Mouse (Mus musculus): ENCODE results near the gene Stx11. TPM values are rescaled to one million over a fixed set of nuclear protein-coding genes. Genes with fewer than 3 reads are reported as not detected.
"Not testable (repeated sequence)": the region's sequence is repeated elsewhere in the genome, so short reads cannot be mapped to it uniquely, and the experiment has no call there.

Gene Stx11
- polyA plus RNA-seq, 1 experiment from 2014 or later: 3.8 TPM

GRCm38 (mm10) chr10:12974572-12974971, 10.5 kb upstream of the Stx11 start:
- no peaks in the 10 kb centered on the region for H3K27me3 ChIP-seq (replicated peaks; ENCODE audit: control insufficient read depth, insufficient read depth, low read length)
- H3K27ac ChIP-seq (replicated peaks; ENCODE audit: low read depth, low read length): no peak overlapping the region
- H3K9ac ChIP-seq (ENCODE audit: low read depth, low read length): no peak overlapping the region
- WGBS: 88% methylated on average over 6 of the region's 6 CpGs
- H3K4me1 ChIP-seq (ENCODE audit: control insufficient read depth, insufficient read depth, low read length): no peaks in the 10 kb centered on the region
- DNase-seq (ENCODE audit: low spot score) (no peak), ATAC-seq (ENCODE audit: low read depth) (no peak)
- H3K36me3 ChIP-seq (ENCODE audit: control insufficient read depth, insufficient read depth, low read length): no peaks in the 10 kb centered on the region
- no peak overlapping the region for H3K4me3 ChIP-seq (ENCODE audit: low read depth, low read length)
- no peaks in the 10 kb centered on the region for H3K9me3 ChIP-seq (ENCODE audit: control insufficient read depth, low read length)
- H3K4me2 ChIP-seq (ENCODE audit: low read depth, low read length): no peak overlapping the region

- DNase-seq (ENCODE audit: low spot score) (no peak), ATAC-seq (ENCODE audit: low read depth) (no peak)
- Histone ChIP-seq H3K4me2 (ENCODE audit: low read depth, low read length) (no peak overlapping the region), H3K27ac (replicated peaks; ENCODE audit: low read depth, low read length) (no peak overlapping the region), H3K9me3 (ENCODE audit: control insufficient read depth, low read length) (no peaks in the 10 kb centered on the region), H3K4me1 (ENCODE audit: control insufficient read depth, insufficient read depth, low read length) (0 out of 2 replicates have a peak, but pooled peaks cover 4% of the 10 kb centered on the region), H3K9ac (ENCODE audit: low read depth, low read length) (no peak overlapping the region), H3K4me3 (ENCODE audit: low read depth, low read length) (no peak overlapping the region), H3K36me3 (ENCODE audit: control insufficient read depth, insufficient read depth, low read length) (no peaks in the 10 kb centered on the region), H3K27me3 (replicated peaks; ENCODE audit: control insufficient read depth, insufficient read depth, low read length) (no peaks in the 10 kb centered on the region)
- 68% methylated on average over 5 of the region's 5 CpGs for WGBS
These were observed 1.6 kb upstream of the Stx11 start for GRCm38 (mm10) chr10:12965669-12966180.

GRCm38 (mm10) chr10:12963362-12964147, 543 bp downstream of the Stx11 start:
- Histone ChIP-seq H3K27ac (replicated peaks; ENCODE audit: low read depth, low read length) (no peak overlapping the region), H3K4me3 (ENCODE audit: low read depth, low read length) (peak overlapping the region; percentile 72), H3K4me1 (ENCODE audit: control insufficient read depth, insufficient read depth, low read length) (0 out of 2 replicates have a peak, but pooled peaks cover 4% of the 10 kb centered on the region), H3K4me2 (ENCODE audit: low read depth, low read length) (peak overlapping the region; percentile 83), H3K27me3 (replicated peaks; ENCODE audit: control insufficient read depth, insufficient read depth, low read length) (no peaks in the 10 kb centered on the region), H3K9ac (ENCODE audit: low read depth, low read length) (peak overlapping the region; percentile 64), H3K36me3 (ENCODE audit: control insufficient read depth, insufficient read depth, low read length) (no peaks in the 10 kb centered on the region), H3K9me3 (ENCODE audit: control insufficient read depth, low read length) (no peaks in the 10 kb centered on the region)
- ATAC-seq (ENCODE audit: low read depth) (no peak; the same call in 1 of the 2 replicates), DNase-seq (ENCODE audit: low spot score) (peak; percentile 45)
- 5% methylated on average over 27 of the region's 29 CpGs for WGBS

DNA sequence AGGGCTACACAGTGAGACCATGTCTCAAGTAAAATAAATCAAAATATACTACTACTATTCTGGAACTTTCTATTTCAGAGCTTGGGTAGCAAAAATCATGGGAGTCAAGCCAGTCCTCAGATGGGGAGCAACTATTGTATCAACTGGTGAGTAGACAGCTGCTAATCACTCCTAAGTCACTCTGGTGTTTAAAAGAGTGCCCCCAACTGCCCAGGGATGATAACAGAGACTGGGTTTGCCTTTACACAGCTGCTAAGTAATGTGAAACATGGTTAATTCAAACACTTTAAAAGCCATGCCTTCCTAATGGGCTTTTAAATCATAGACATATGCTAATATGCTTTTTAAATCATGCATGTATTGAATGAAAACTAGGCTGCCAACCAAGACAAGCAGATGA, 1.9 kb downstream of the Stx11 start:
- H3K36me3 ChIP-seq (ENCODE audit: control insufficient read depth, insufficient read depth, low read length): no peaks in the 10 kb centered on the region

GRCm38 (mm10) chr10:12961546-12961945, 2.6 kb downstream of the Stx11 start:
- Histone ChIP-seq H3K4me2 (ENCODE audit: low read depth, low read length) (no peak overlapping the region), H3K27me3 (replicated peaks; ENCODE audit: control insufficient read depth, insufficient read depth, low read length) (no peaks in the 10 kb centered on the region), H3K9ac (ENCODE audit: low read depth, low read length) (no peak overlapping the region), H3K9me3 (ENCODE audit: control insufficient read depth, low read length) (no peaks in the 10 kb centered on the region), H3K4me1 (ENCODE audit: control insufficient read depth, insufficient read depth, low read length) (0 out of 2 replicates have a peak, but pooled peaks cover 4% of the 10 kb centered on the region), H3K4me3 (ENCODE audit: low read depth, low read length) (no peak overlapping the region), H3K36me3 (ENCODE audit: control insufficient read depth, insufficient read depth, low read length) (no peaks in the 10 kb centered on the region), H3K27ac (replicated peaks; ENCODE audit: low read depth, low read length) (no peak overlapping the region)
- ATAC-seq (ENCODE audit: low read depth) (no peak), DNase-seq (ENCODE audit: low spot score) (no peak)
- 91% methylated on average over 8 of the region's 8 CpGs for WGBS

More for the DNA sequence above, 1.9 kb downstream of the Stx11 start:
- Histone ChIP-seq H3K9ac (ENCODE audit: low read depth, low read length) (no peak overlapping the region), H3K9me3 (ENCODE audit: control insufficient read depth, low read length) (no peaks in the 10 kb centered on the region), H3K4me1 (ENCODE audit: control insufficient read depth, insufficient read depth, low read length) (0 out of 2 replicates have a peak, but pooled peaks cover 4% of the 10 kb centered on the region), H3K4me2 (ENCODE audit: low read depth, low read length) (no peak overlapping the region), H3K4me3 (ENCODE audit: low read depth, low read length) (no peak overlapping the region), H3K27ac (replicated peaks; ENCODE audit: low read depth, low read length) (no peak overlapping the region), H3K27me3 (replicated peaks; ENCODE audit: control insufficient read depth, insufficient read depth, low read length) (no peaks in the 10 kb centered on the region)
- ATAC-seq (ENCODE audit: low read depth) (no peak), DNase-seq (ENCODE audit: low spot score) (no peak)

GRCm38 (mm10) chr10:12957271-12957670, 6.8 kb downstream of the Stx11 start:
- Histone ChIP-seq H3K9ac (ENCODE audit: low read depth, low read length) (no peak overlapping the region), H3K27ac (replicated peaks; ENCODE audit: low read depth, low read length) (no peak overlapping the region), H3K27me3 (replicated peaks; ENCODE audit: control insufficient read depth, insufficient read depth, low read length) (no peaks in the 10 kb centered on the region), H3K4me3 (ENCODE audit: low read depth, low read length) (no peak overlapping the region), H3K4me1 (ENCODE audit: control insufficient read depth, insufficient read depth, low read length) (no peaks in the 10 kb centered on the region), H3K4me2 (ENCODE audit: low read depth, low read length) (no peak overlapping the region), H3K9me3 (ENCODE audit: control insufficient read depth, low read length) (no peaks in the 10 kb centered on the region), H3K36me3 (ENCODE audit: control insufficient read depth, insufficient read depth, low read length) (no peaks in the 10 kb centered on the region)
- 78% methylated on average over 4 of the region's 4 CpGs for WGBS
- ATAC-seq (ENCODE audit: low read depth): no peak
- no peak for DNase-seq (ENCODE audit: low spot score)

GRCm38 (mm10) chr10:12955831-12956230, 8.3 kb downstream of the Stx11 start:
- no peak overlapping the region for H3K4me2 ChIP-seq (ENCODE audit: low read depth, low read length)
- ATAC-seq (ENCODE audit: low read depth) (no peak), DNase-seq (ENCODE audit: low spot score) (peak; percentile 41)
- no peaks in the 10 kb centered on the region for H3K4me1 ChIP-seq (ENCODE audit: control insufficient read depth, insufficient read depth, low read length)
- H3K9me3 ChIP-seq (ENCODE audit: control insufficient read depth, low read length): no peaks in the 10 kb centered on the region
- H3K27me3 ChIP-seq (replicated peaks; ENCODE audit: control insufficient read depth, insufficient read depth, low read length): no peaks in the 10 kb centered on the region
- no peaks in the 10 kb centered on the region for H3K36me3 ChIP-seq (ENCODE audit: control insufficient read depth, insufficient read depth, low read length)
- H3K9ac ChIP-seq (ENCODE audit: low read depth, low read length): no peak overlapping the region
- no peak overlapping the region for H3K27ac ChIP-seq (replicated peaks; ENCODE audit: low read depth, low read length)
- H3K4me3 ChIP-seq (ENCODE audit: low read depth, low read length): no peak overlapping the region
- WGBS: 37% methylated on average over 1 of the region's 1 CpGs

DNA sequence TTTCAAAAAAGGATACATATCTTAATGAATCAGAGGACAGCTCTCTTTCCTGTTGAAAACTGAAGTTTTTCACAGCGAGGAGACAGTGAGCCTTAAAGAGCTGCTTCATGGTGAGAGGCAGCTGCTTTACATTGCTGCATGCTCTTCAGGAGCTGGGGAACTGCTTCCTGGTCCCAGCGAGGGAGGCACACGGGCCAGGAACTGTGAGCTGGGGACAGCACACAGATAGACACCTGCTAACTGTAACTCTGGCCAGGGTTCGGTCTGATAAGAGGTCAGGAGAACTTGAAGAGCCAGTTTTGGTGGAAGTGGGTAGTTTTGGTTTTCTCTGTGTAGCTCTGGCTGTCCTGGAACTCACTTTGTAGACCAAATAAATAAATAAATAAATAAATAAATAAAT, 12.7 kb downstream of the Stx11 start:
- H3K27me3 ChIP-seq (replicated peaks; ENCODE audit: control insufficient read depth, insufficient read depth, low read length); H3K9me3 ChIP-seq (ENCODE audit: control insufficient read depth, low read length); H3K4me1 ChIP-seq (ENCODE audit: control insufficient read depth, insufficient read depth, low read length); H3K27ac ChIP-seq (replicated peaks; ENCODE audit: low read depth, low read length); H3K4me3 ChIP-seq (ENCODE audit: low read depth, low read length); ATAC-seq (ENCODE audit: low read depth); H3K36me3 ChIP-seq (ENCODE audit: control insufficient read depth, insufficient read depth, low read length); DNase-seq (ENCODE audit: low spot score); H3K4me2 ChIP-seq (ENCODE audit: low read depth, low read length); H3K9ac ChIP-seq (ENCODE audit: low read depth, low read length): not testable (repeated sequence)
- 41% methylated on average over 4 of the region's 4 CpGs for WGBS

DNA sequence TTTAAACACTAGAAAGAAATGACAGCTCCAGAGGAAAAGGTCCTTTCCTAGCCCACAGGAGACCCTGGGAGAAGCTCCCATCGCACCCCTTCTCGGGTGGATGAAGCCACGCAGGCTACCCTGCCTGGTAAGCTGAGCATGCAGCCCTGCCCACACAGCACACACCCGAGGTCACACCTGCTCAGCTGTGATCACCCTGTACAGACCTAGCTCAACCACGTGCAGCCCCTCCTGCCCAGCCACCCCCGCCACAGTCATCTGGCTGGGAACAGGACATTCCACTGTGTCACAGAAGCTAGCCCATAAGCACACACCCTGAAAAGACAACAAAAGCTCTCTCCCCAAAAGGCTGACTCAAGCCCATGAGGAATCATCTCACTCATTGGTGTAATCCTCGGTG, 14.8 kb downstream of the Stx11 start:
- Histone ChIP-seq H3K36me3 (ENCODE audit: control insufficient read depth, insufficient read depth, low read length) (no peaks in the 10 kb centered on the region), H3K4me3 (ENCODE audit: low read depth, low read length) (no peak overlapping the region), H3K27me3 (replicated peaks; ENCODE audit: control insufficient read depth, insufficient read depth, low read length) (0 out of 2 replicates have a peak, but pooled peaks cover 3% of the 10 kb centered on the region), H3K4me2 (ENCODE audit: low read depth, low read length) (no peak overlapping the region), H3K4me1 (ENCODE audit: control insufficient read depth, insufficient read depth, low read length) (no peaks in the 10 kb centered on the region), H3K27ac (replicated peaks; ENCODE audit: low read depth, low read length) (no peak overlapping the region), H3K9me3 (ENCODE audit: control insufficient read depth, low read length) (no peaks in the 10 kb centered on the region), H3K9ac (ENCODE audit: low read depth, low read length) (no peak overlapping the region)
- peak; percentile 18; the same call in 1 of the 2 replicates for ATAC-seq (ENCODE audit: low read depth)
- 72% methylated on average over 7 of the region's 7 CpGs for WGBS
- no peak for DNase-seq (ENCODE audit: low spot score)
